Mouse (Mus musculus): ENCODE measurements around the gene Bcas2. TPM values are rescaled to one million over a fixed set of nuclear protein-coding genes. Genes with fewer than 3 reads are reported as not detected.
"Not testable (repeated sequence)": the region's sequence is repeated elsewhere in the genome, so short reads cannot be mapped to it uniquely, and the experiment has no call there.

Gene Bcas2
- polyA plus RNA-seq, 1 experiment from 2014 or later, result 173 TPM

DNA sequence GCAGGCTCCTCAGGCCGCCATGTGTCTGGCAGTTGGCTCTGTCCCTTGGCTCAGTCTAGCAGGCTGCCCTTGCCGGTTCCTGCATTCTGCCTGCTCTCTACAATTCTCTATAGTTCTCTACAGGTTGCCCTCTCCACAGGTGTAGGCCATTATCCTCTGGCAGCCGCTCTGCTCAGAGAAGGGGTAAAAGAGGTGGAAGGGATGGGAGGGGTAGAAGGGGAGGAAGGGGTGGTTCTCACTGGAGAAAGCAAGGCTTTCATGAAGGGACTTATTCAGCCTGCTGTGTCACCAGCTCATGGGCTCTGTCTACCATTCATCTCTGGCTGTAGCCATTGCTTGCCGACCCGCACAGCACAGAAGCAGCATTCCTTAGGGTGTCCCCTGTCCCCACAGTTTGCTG lies 17.0 kb downstream of the Bcas2 start:
- H3K9ac ChIP-seq (ENCODE audit: low read depth, low read length), result no peak overlapping the region
- H3K27me3 ChIP-seq (replicated peaks; ENCODE audit: control insufficient read depth, insufficient read depth, low read length), result no peaks in the 10 kb centered on the region
- no peaks in the 10 kb centered on the region for H3K4me1 ChIP-seq (ENCODE audit: control insufficient read depth, insufficient read depth, low read length)
- H3K4me2 ChIP-seq (ENCODE audit: low read depth, low read length), result no peak overlapping the region
- ATAC-seq, result no peak
- no peak overlapping the region for H3K27ac ChIP-seq (ENCODE audit: low read length)
- 0 out of 2 replicates have a peak, but pooled peaks cover 3% of the 10 kb centered on the region for H3K9me3 ChIP-seq (ENCODE audit: control insufficient read depth, low read length)
- H3K36me3 ChIP-seq (ENCODE audit: control insufficient read depth, insufficient read depth, low read length), result no peaks in the 10 kb centered on the region
- H3K4me3 ChIP-seq (ENCODE audit: low read length), result no peak overlapping the region
- WGBS, result 70% methylated on average over 5 of the region's 5 CpGs

DNA sequence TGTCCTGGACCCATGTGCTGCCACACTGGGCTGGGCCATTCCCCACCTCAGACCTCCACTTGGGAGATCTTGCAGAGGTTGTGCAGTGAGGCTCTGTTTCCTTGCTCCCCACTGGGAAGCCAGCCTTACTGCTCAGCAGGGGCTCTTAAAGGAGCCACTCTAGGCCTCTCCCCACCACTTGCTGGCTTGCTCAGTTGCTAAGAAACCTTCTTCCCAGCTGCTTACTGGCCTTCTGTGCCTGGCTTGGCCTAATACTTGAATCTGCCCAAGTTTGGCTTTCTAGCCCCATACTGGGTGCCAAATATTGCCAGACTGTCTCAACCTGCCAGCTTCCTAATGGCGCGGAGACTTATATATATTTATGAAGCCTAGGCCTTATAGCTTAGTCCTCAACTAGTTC lies 17.4 kb downstream of the Bcas2 start:
- no peak overlapping the region for H3K4me3 ChIP-seq (ENCODE audit: low read length)
- no peak overlapping the region for H3K4me2 ChIP-seq (ENCODE audit: low read depth, low read length)
- H3K9me3 ChIP-seq (ENCODE audit: control insufficient read depth, low read length), result 0 out of 2 replicates have a peak, but pooled peaks cover 3% of the 10 kb centered on the region
- no peaks in the 10 kb centered on the region for H3K36me3 ChIP-seq (ENCODE audit: control insufficient read depth, insufficient read depth, low read length)
- H3K27ac ChIP-seq (ENCODE audit: low read length), result no peak overlapping the region
- no peak overlapping the region for H3K9ac ChIP-seq (ENCODE audit: low read depth, low read length)
- no peaks in the 10 kb centered on the region for H3K4me1 ChIP-seq (ENCODE audit: control insufficient read depth, insufficient read depth, low read length)
- WGBS, result 96% methylated on average over 2 of the region's 2 CpGs
- H3K27me3 ChIP-seq (replicated peaks; ENCODE audit: control insufficient read depth, insufficient read depth, low read length), result no peaks in the 10 kb centered on the region
- ATAC-seq, result no peak

GRCm38 (mm10) chr3:103192161-103192560 lies 20.7 kb downstream of the Bcas2 start:
- WGBS, result 92% methylated on average over 4 of the region's 4 CpGs
- 0 out of 2 replicates have a peak, but pooled peaks cover 3% of the 10 kb centered on the region for H3K9me3 ChIP-seq (ENCODE audit: control insufficient read depth, low read length)
- ATAC-seq, result no peak

DNA sequence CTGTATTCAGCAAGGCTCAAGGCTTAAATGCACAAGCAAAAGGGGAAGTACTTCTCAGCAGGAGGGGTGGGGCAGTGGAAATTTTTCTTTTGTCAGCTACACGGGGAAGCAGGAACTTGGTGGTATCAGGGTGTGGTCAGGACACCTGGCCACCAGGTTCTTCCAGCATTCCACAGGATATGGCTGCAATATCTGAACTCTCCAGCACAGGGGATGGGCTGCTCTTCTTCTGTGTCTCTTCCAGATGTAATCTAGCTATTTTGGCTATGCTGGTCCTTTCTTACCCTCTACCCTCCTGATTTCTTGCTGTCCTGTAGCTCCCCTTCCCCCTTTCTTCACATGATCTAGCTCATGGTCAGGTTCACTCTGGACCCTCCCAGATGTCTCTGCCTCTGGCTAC lies 21.7 kb downstream of the Bcas2 start:
- H3K9me3 ChIP-seq (ENCODE audit: control insufficient read depth, low read length), result 0 out of 2 replicates have a peak, but pooled peaks cover 3% of the 10 kb centered on the region
- H3K27me3 ChIP-seq (replicated peaks; ENCODE audit: control insufficient read depth, insufficient read depth, low read length), result no peaks in the 10 kb centered on the region
- no peak overlapping the region for H3K9ac ChIP-seq (ENCODE audit: low read depth, low read length)
- H3K27ac ChIP-seq (ENCODE audit: low read length), result no peak overlapping the region
- H3K4me1 ChIP-seq (ENCODE audit: control insufficient read depth, insufficient read depth, low read length), result no peaks in the 10 kb centered on the region
- WGBS, result 79% methylated on average over 1 of the region's 1 CpGs
- H3K4me2 ChIP-seq (ENCODE audit: low read depth, low read length), result no peak overlapping the region
- H3K4me3 ChIP-seq (ENCODE audit: low read length), result no peak overlapping the region
- no peaks in the 10 kb centered on the region for H3K36me3 ChIP-seq (ENCODE audit: control insufficient read depth, insufficient read depth, low read length)
- no peak for ATAC-seq

More at GRCm38 (mm10) chr3:103192161-103192560, 20.7 kb downstream of the Bcas2 start:
- H3K27me3 ChIP-seq (replicated peaks; ENCODE audit: control insufficient read depth, insufficient read depth, low read length), result no peaks in the 10 kb centered on the region
- no peak overlapping the region for H3K9ac ChIP-seq (ENCODE audit: low read depth, low read length)
- H3K27ac ChIP-seq (ENCODE audit: low read length), result no peak overlapping the region
- no peaks in the 10 kb centered on the region for H3K36me3 ChIP-seq (ENCODE audit: control insufficient read depth, insufficient read depth, low read length)
- H3K4me2 ChIP-seq (ENCODE audit: low read depth, low read length), result no peak overlapping the region
- no peak overlapping the region for H3K4me3 ChIP-seq (ENCODE audit: low read length)
- no peaks in the 10 kb centered on the region for H3K4me1 ChIP-seq (ENCODE audit: control insufficient read depth, insufficient read depth, low read length)

GRCm38 (mm10) chr3:103196320-103196823 lies 24.9 kb downstream of the Bcas2 start:
- H3K36me3 ChIP-seq (ENCODE audit: control insufficient read depth, insufficient read depth, low read length), result no peaks in the 10 kb centered on the region
- H3K4me3 ChIP-seq (ENCODE audit: low read length), result no peak overlapping the region
- no peak overlapping the region for H3K9ac ChIP-seq (ENCODE audit: low read depth, low read length)
- H3K27ac ChIP-seq (ENCODE audit: low read length), result no peak overlapping the region
- 56% methylated on average over 7 of the region's 7 CpGs for WGBS
- 0 out of 2 replicates have a peak, but pooled peaks cover 3% of the 10 kb centered on the region for H3K9me3 ChIP-seq (ENCODE audit: control insufficient read depth, low read length)
- no peaks in the 10 kb centered on the region for H3K4me1 ChIP-seq (ENCODE audit: control insufficient read depth, insufficient read depth, low read length)
- peak; percentile 77 for ATAC-seq
- no peak overlapping the region for H3K4me2 ChIP-seq (ENCODE audit: low read depth, low read length)
- no peaks in the 10 kb centered on the region for H3K27me3 ChIP-seq (replicated peaks; ENCODE audit: control insufficient read depth, insufficient read depth, low read length)

- no peaks in the 10 kb centered on the region for H3K9me3 ChIP-seq (ENCODE audit: control insufficient read depth, low read length)
- H3K9ac ChIP-seq (ENCODE audit: low read depth, low read length), result no peak overlapping the region
- H3K36me3 ChIP-seq (ENCODE audit: control insufficient read depth, insufficient read depth, low read length), result no peaks in the 10 kb centered on the region
- H3K27me3 ChIP-seq (replicated peaks; ENCODE audit: control insufficient read depth, insufficient read depth, low read length), result no peaks in the 10 kb centered on the region
- H3K4me2 ChIP-seq (ENCODE audit: low read depth, low read length), result no peak overlapping the region
- no peak for ATAC-seq
- H3K27ac ChIP-seq (ENCODE audit: low read length), result no peak overlapping the region
- 76% methylated on average over 5 of the region's 5 CpGs for WGBS
- no peak overlapping the region for H3K4me3 ChIP-seq (ENCODE audit: low read length)
- H3K4me1 ChIP-seq (ENCODE audit: control insufficient read depth, insufficient read depth, low read length), result no peaks in the 10 kb centered on the region
Measured at GRCm38 (mm10) chr3:103199386-103199785, 27.9 kb downstream of the Bcas2 start.

DNA sequence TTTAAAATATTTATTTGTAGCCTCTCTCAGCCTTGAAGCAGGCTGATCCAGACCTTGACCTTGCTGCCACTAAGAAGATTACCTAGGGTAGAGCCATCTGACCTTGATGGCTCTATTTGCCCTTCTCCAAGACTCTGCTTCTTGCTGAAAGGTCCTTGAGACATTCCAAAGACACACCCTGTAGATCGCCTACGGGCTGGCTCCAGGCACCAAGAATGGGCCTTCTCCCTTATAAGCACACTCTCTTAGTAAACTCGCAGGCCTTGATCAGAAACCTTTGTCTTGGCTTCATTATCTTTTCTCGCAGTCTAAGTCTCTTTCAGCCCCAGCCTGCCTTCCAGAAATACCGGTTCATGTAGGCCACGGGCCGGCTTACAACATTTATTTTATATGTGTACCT lies 29.6 kb downstream of the Bcas2 start:
- not testable (repeated sequence) for H3K4me3 ChIP-seq (ENCODE audit: low read length); H3K4me2 ChIP-seq (ENCODE audit: low read depth, low read length); H3K36me3 ChIP-seq (ENCODE audit: control insufficient read depth, insufficient read depth, low read length); H3K4me1 ChIP-seq (ENCODE audit: control insufficient read depth, insufficient read depth, low read length); H3K27ac ChIP-seq (ENCODE audit: low read length); H3K9ac ChIP-seq (ENCODE audit: low read depth, low read length); H3K27me3 ChIP-seq (replicated peaks; ENCODE audit: control insufficient read depth, insufficient read depth, low read length); H3K9me3 ChIP-seq (ENCODE audit: control insufficient read depth, low read length); ATAC-seq
- WGBS, result 90% methylated on average over 7 of the region's 7 CpGs

DNA sequence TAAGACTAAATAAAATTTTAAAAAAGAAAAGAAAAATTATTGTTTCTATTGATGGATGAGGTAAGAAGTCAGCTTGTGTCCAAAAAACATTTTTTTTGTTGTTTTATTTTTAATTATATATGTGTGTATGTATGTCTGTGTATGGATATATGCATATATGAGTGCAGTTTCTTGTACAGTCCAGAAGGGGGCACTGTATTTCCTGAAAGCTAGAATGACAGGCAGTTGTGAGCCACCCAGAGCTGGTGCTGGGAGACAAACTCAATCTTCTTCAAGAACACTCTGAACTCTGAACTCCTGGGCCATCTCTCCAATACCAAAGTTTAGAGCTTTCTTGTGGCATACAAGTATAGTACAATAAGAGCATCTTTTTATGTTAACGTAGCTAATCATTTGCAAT lies 32.1 kb downstream of the Bcas2 start:
- H3K9me3 ChIP-seq (ENCODE audit: control insufficient read depth, low read length), result no peaks in the 10 kb centered on the region
- no peak overlapping the region for H3K4me2 ChIP-seq (ENCODE audit: low read depth, low read length)
- WGBS, result 90% methylated on average over 1 of the region's 1 CpGs
- H3K4me1 ChIP-seq (ENCODE audit: control insufficient read depth, insufficient read depth, low read length), result no peaks in the 10 kb centered on the region
- ATAC-seq, result no peak
- H3K4me3 ChIP-seq (ENCODE audit: low read length), result no peak overlapping the region
- no peaks in the 10 kb centered on the region for H3K27me3 ChIP-seq (replicated peaks; ENCODE audit: control insufficient read depth, insufficient read depth, low read length)
- no peaks in the 10 kb centered on the region for H3K36me3 ChIP-seq (ENCODE audit: control insufficient read depth, insufficient read depth, low read length)
- no peak overlapping the region for H3K9ac ChIP-seq (ENCODE audit: low read depth, low read length)
- no peak overlapping the region for H3K27ac ChIP-seq (ENCODE audit: low read length)

- Histone ChIP-seq H3K27me3 (replicated peaks; ENCODE audit: control insufficient read depth, insufficient read depth, low read length) (no peaks in the 10 kb centered on the region), H3K36me3 (ENCODE audit: control insufficient read depth, insufficient read depth, low read length) (no peaks in the 10 kb centered on the region), H3K4me2 (ENCODE audit: low read depth, low read length) (no peak overlapping the region), H3K4me1 (ENCODE audit: control insufficient read depth, insufficient read depth, low read length) (no peaks in the 10 kb centered on the region), H3K9me3 (ENCODE audit: control insufficient read depth, low read length) (no peaks in the 10 kb centered on the region), H3K27ac (ENCODE audit: low read length) (no peak overlapping the region), H3K4me3 (ENCODE audit: low read length) (no peak overlapping the region), H3K9ac (ENCODE audit: low read depth, low read length) (no peak overlapping the region)
- no peak for ATAC-seq
- WGBS, result 88% methylated on average over 3 of the region's 3 CpGs
Measured at GRCm38 (mm10) chr3:103204445-103204844, 33.0 kb downstream of the Bcas2 start.

DNA sequence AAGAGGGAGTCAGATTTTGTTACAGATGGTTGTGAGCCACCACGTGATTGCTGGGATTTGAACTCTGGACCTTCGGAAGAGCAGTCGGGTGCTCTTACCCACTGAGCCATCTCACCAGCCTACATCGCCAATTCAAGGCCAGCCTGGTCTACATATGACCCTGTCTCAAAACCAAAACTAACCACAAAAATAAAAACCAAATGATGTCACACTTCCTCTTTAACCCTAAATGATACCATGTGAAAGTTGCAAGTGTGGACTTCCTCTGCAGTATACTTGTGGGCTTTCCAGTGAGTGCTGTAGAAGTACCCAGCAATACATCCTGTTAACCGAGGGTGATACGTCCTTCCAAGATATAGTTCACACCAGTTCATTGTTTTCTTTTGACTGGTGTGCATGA lies 34.9 kb downstream of the Bcas2 start:
- no peaks in the 10 kb centered on the region for H3K36me3 ChIP-seq (ENCODE audit: control insufficient read depth, insufficient read depth, low read length)
- 87% methylated on average over 6 of the region's 6 CpGs for WGBS

More for the DNA sequence above, 34.9 kb downstream of the Bcas2 start:
- Histone ChIP-seq H3K4me1 (ENCODE audit: control insufficient read depth, insufficient read depth, low read length) (no peaks in the 10 kb centered on the region), H3K9ac (ENCODE audit: low read depth, low read length) (no peak overlapping the region), H3K4me2 (ENCODE audit: low read depth, low read length) (no peak overlapping the region), H3K9me3 (ENCODE audit: control insufficient read depth, low read length) (no peaks in the 10 kb centered on the region), H3K4me3 (ENCODE audit: low read length) (no peak overlapping the region), H3K27ac (ENCODE audit: low read length) (no peak overlapping the region), H3K27me3 (replicated peaks; ENCODE audit: control insufficient read depth, insufficient read depth, low read length) (no peaks in the 10 kb centered on the region)
- ATAC-seq, result no peak
